Mouse (Mus musculus) testis, adult 2 months (tissue): Measurements from ENCODE around the gene Ahnak2. TPM values are rescaled to one million over a fixed set of nuclear protein-coding genes. Genes with fewer than 3 reads are reported as not detected.

Experiments
- H3K27ac ChIP-seq: fragments of 200-500 bp; 2 replicates; pipeline ENCODE4 v1.5.1; 2012; ENCODE audit warnings: low read depth, low read length; ENCODE audit not compliant: control insufficient read depth, insufficient read depth
- H3K27me3 ChIP-seq: fragments of 200-500 bp; 2 replicates; pipeline ENCODE4 v1.6.1; 2012; ENCODE audit warnings: mild to moderate bottlenecking, low read length, moderate library complexity; ENCODE audit not compliant: control insufficient read depth, insufficient read depth
- H3K36me3 ChIP-seq: fragments of 200-500 bp; 2 replicates; pipeline ENCODE4 v1.6.1; 2012; ENCODE audit warnings: mild to moderate bottlenecking, low read length; ENCODE audit not compliant: control insufficient read depth, insufficient read depth
- H3K4me1 ChIP-seq: fragments of 200-500 bp; 2 replicates; pipeline ENCODE4 v1.6.1; 2012; ENCODE audit warnings: low read length; ENCODE audit not compliant: control insufficient read depth, insufficient read depth
- H3K4me3 ChIP-seq: fragments of 200-500 bp; 2 replicates; pipeline ENCODE4 v1.5.1; 2012; ENCODE audit warnings: low read depth, mild to moderate bottlenecking, low read length, moderate library complexity, mixed read lengths; ENCODE audit not compliant: control insufficient read depth
- CTCF ChIP-seq: fragments of 200-500 bp; IDR thresholded peaks from 2 replicates; pipeline ENCODE4 v1.5.1; 2012; ENCODE audit warnings: low read depth, mild to moderate bottlenecking, inconsistent platforms, low read length, moderate library complexity; ENCODE audit not compliant: control insufficient read depth, insufficient read depth, insufficient replicate concordance
- POLR2A ChIP-seq: fragments of 200-500 bp; IDR thresholded peaks from 2 replicates; pipeline ENCODE4 v1.6.1; 2012; ENCODE audit warnings: low read depth, mild to moderate bottlenecking, inconsistent platforms, low read length, moderate library complexity; ENCODE audit not compliant: control insufficient read depth
- polyA plus RNA-seq: library from polyadenylated mRNA; depleted of rRNA; stranded (reverse); fragments of >200 nt; gene quantifications from 2 replicates; pipeline ENCODE4 v1.2.3, GENCODE M21; 2012; rRNA removed

Ahnak2 gene
- polyA plus RNA-seq, 1 experiment, result 1.2 TPM

DNA sequence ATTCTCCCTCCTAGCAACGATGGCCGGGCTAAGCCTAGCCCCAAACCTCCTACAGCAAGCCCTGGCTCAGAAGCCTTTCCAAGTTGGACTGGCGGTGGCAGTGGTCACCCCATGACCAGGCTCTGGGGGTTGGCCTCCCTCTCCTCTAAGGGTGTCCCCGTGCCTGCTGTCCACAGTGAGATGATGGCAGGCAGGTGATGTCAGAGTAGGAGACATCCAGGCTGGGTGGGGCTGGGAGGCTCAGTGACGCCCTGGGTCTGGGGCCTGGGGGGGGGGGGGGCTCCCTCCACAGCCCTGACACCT is 79.5 kb downstream of the Ahnak2 start:
- TF ChIP-seq POLR2A, result no peak
- no peak for TF ChIP-seq CTCF
- Histone ChIP-seq H3K4me1 (peaks cover 15% of the 10 kb centered on the region), H3K4me3 (peak overlapping the region; percentile 87), H3K27me3 (no peaks in the 10 kb centered on the region), H3K27ac (no peak overlapping the region), H3K36me3 (no peaks in the 10 kb centered on the region)

DNA sequence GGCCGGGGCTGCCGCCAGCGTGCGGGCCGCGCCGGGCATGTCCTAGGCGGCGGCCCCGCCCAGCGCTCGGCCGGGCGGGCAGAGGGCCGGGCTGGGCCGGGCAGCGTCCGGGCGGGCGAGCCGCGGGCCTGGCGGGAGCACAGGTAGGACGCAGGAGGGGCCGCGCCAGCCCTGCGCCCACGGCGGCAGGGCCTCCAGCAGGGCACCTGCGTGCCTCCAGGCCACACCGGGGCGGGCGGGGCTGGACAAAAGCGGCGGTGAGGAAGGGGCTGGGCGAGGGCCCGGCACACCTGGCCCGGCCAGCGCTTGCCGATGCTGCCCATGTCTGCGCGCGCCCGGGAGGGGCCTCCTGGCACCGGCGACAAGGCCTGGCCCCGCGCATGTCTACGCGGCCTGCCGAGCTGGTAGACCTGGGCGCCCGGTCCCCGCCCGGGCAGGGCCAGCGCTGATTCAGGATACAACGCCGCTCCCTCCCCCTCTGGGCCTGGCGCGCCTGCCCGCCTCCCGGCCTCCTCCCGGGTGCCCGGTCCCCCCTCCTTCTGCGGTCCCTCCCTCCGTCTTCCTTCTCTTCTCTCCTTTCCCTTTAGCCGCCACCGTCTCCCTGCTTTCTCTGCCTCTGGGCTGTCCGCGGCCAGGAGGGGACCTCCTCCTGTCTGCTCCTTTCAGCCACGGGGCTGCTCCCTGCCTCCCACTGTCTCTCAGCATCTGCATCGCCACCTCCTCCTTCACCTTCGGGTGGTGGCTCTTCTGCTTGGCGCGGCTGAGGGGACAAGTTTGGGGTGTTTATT is 80.0 kb downstream of the Ahnak2 start:
- no peak overlapping the region for H3K27ac ChIP-seq
- TF ChIP-seq POLR2A (no peak), CTCF (no peak)
- no peaks in the 10 kb centered on the region for H3K36me3 ChIP-seq
- H3K4me1 ChIP-seq, result peaks cover 15% of the 10 kb centered on the region
- H3K27me3 ChIP-seq, result no peaks in the 10 kb centered on the region
- peak overlapping the region; percentile 87 for H3K4me3 ChIP-seq

Other genes starting within 250 kb of the Ahnak2 start
- gene Inf2, start 213.9 kb downstream of the Ahnak2 start, polyA plus RNA-seq, result 2.9 TPM in 2 replicates
- gene Adssl1, start 182.6 kb downstream of the Ahnak2 start, polyA plus RNA-seq, result 7.9 and 8.9 TPM in 2 replicates
- 36.0 and 41.7 TPM in 2 replicates for gene Siva1, start 158.0 kb downstream of the Ahnak2 start, polyA plus RNA-seq
- 28.3 and 29.1 TPM in 2 replicates for gene Akt1, start 127.8 kb downstream of the Ahnak2 start, polyA plus RNA-seq
- gene Zbtb42, start 123.8 kb downstream of the Ahnak2 start, polyA plus RNA-seq, result 49.9 and 55.5 TPM in 2 replicates
- 27.4 and 28.8 TPM in 2 replicates for gene Cep170b, start 82.2 kb downstream of the Ahnak2 start, polyA plus RNA-seq
- 4.0 TPM in 2 replicates for gene Pld4, start 42.0 kb downstream of the Ahnak2 start, polyA plus RNA-seq
- gene Clba1, start 6.3 kb upstream of the Ahnak2 start, polyA plus RNA-seq, result 77.8 and 87.0 TPM in 2 replicates
- gene Cdca4, start 26.8 kb upstream of the Ahnak2 start, polyA plus RNA-seq, result 23.7 and 23.9 TPM in 2 replicates
- gene Gpr132, start 65.6 kb upstream of the Ahnak2 start, polyA plus RNA-seq, result 1.7 and 1.9 TPM in 2 replicates
- 9.4 and 10.9 TPM in 2 replicates for gene Jag2, start 127.1 kb upstream of the Ahnak2 start, polyA plus RNA-seq
- 14.8 and 15.6 TPM in 2 replicates for gene Nudt14, start 139.5 kb upstream of the Ahnak2 start, polyA plus RNA-seq
- gene Btbd6, start 173.8 kb upstream of the Ahnak2 start, polyA plus RNA-seq, result 5.5 and 7.5 TPM in 2 replicates
- gene Brf1, start 198.0 kb upstream of the Ahnak2 start, polyA plus RNA-seq, result 67.1 and 67.8 TPM in 2 replicates
- 216 and 228 TPM in 2 replicates for gene Pacs2, start 211.9 kb upstream of the Ahnak2 start, polyA plus RNA-seq